Mouse (Mus musculus) testis, postnatal 10 days (tissue): ENCODE measurements at regions not wholly inside any gene's neighbourhood (a gene's known extent, or its start where the extent isn't known, plus 50 kb on each side); places are given as distances from the start of the nearest gene placed in this dataset.

ENCODE experiments used
- DNase-seq: peaks from one replicate; pipeline ENCODE4 v3.0.0; 2021; ENCODE audit warnings: low spot score

GRCm38 (mm10) chr19:15647313-15647712 lies 299.8 kb downstream of the Psat1 start:
- DNase-seq: no peak

- peak; percentile 56 for DNase-seq
Measured at GRCm38 (mm10) chr19:15644786-15645185, 302.4 kb downstream of the Psat1 start.

GRCm38 (mm10) chr19:15617233-15617915 lies 329.8 kb downstream of the Psat1 start:
- peak; percentile 73 for DNase-seq

- no peak for DNase-seq
Measured at GRCm38 (mm10) chr19:15614648-15615561, 332.2 kb downstream of the Psat1 start.

GRCm38 (mm10) chr19:15611137-15611758 lies 335.9 kb downstream of the Psat1 start:
- DNase-seq: no peak

- no peak for DNase-seq
Measured at GRCm38 (mm10) chr19:15606440-15606839, 340.7 kb downstream of the Psat1 start.

GRCm38 (mm10) chr19:15592821-15593220 lies 354.3 kb downstream of the Psat1 start:
- DNase-seq: no peak

GRCm38 (mm10) chr19:15583782-15584693 lies 363.1 kb downstream of the Psat1 start:
- DNase-seq: no peak

GRCm38 (mm10) chr19:15583106-15583781 lies 363.9 kb downstream of the Psat1 start:
- DNase-seq: no peak

GRCm38 (mm10) chr19:15571204-15571603 lies 375.9 kb downstream of the Psat1 start:
- no peak for DNase-seq

GRCm38 (mm10) chr19:15561511-15561910 lies 385.6 kb downstream of the Psat1 start:
- no peak for DNase-seq

- DNase-seq: no peak
Measured at GRCm38 (mm10) chr19:15553953-15554352, 393.2 kb downstream of the Psat1 start.

- DNase-seq: no peak
Measured at GRCm38 (mm10) chr19:15517853-15518252, 429.3 kb downstream of the Psat1 start.

GRCm38 (mm10) chr19:15516566-15517305 lies 430.4 kb downstream of the Psat1 start:
- DNase-seq: no peak

GRCm38 (mm10) chr19:15513197-15513596 lies 433.9 kb downstream of the Psat1 start:
- DNase-seq: no peak

- no peak for DNase-seq
Measured at GRCm38 (mm10) chr19:15510395-15510794, 436.7 kb downstream of the Psat1 start.

- DNase-seq: no peak
Measured at GRCm38 (mm10) chr19:15502985-15503354, 444.2 kb downstream of the Psat1 start.

- no peak for DNase-seq
Measured at GRCm38 (mm10) chr19:15502315-15502984, 444.7 kb downstream of the Psat1 start.

- DNase-seq: no peak
Measured at GRCm38 (mm10) chr19:15495532-15495931, 451.6 kb downstream of the Psat1 start.

- DNase-seq: no peak
Measured at GRCm38 (mm10) chr19:15487576-15487975, 459.6 kb downstream of the Psat1 start.
